Mouse (Mus musculus) erythroblast, embryonic 14.5 days (primary cell): ENCODE data around the gene Mknk2. TPM values are rescaled to one million over a fixed set of nuclear protein-coding genes. Genes with fewer than 3 reads are reported as not detected.

Source experiments
- H3K27me3 ChIP-seq: 2 replicates; pipeline ENCODE4 v1.6.1; 2012; ENCODE audit warnings: inconsistent platforms; ENCODE audit not compliant: control insufficient read depth
- H3K36me3 ChIP-seq: 2 replicates; pipeline ENCODE4 v1.6.1; 2012; ENCODE audit warnings: mild to moderate bottlenecking, inconsistent platforms; ENCODE audit not compliant: control insufficient read depth
- H3K4me1 ChIP-seq: 2 replicates; pipeline ENCODE4 v1.6.1; 2012; ENCODE audit warnings: inconsistent platforms; ENCODE audit not compliant: control insufficient read depth
- H3K4me3 ChIP-seq: replicated peaks from 2 replicates; pipeline ENCODE3; 2012; ENCODE audit warnings: moderate library complexity, mild to moderate bottlenecking, inconsistent platforms
- H3K9me3 ChIP-seq: 2 replicates; pipeline ENCODE4 v1.6.1; 2012; ENCODE audit warnings: low read length, inconsistent platforms, mixed read lengths; ENCODE audit not compliant: control insufficient read depth
- GATA1 ChIP-seq: IDR thresholded peaks from 2 replicates; pipeline ENCODE4 v1.6.1; 2012; ENCODE audit warnings: low read length, inconsistent platforms, mixed read lengths
- TAL1 ChIP-seq: IDR thresholded peaks from 3 replicates; pipeline ENCODE4 v1.6.1; 2012; ENCODE audit warnings: low read length, inconsistent platforms, mixed read lengths
- polyA plus RNA-seq: library from polyadenylated mRNA; stranded (reverse); fragments of >175 nt; gene quantifications from 2 replicates; pipeline ENCODE4 v1.2.3, GENCODE M21; 2012

Gene Mknk2
- polyA plus RNA-seq, 1 experiment, result 49.1 TPM

DNA sequence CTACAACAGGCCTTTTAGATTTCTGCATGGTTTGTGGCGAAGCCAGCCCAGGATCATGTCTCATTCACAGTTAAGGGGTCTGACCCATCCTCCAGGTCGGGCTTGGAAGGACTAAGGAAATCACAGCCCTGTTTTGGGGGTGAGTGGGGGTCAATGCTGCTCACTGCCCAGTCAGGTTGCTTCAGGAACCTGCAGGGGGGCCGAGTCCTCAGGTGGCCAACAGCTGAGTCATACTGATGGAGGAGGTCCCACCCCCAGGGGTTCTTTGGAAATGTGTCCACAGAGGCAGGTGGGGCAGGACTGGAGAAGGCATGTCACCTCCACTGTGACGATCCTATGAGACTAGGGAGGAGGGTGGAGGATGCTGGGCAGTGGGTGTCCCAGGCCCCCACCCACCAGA lies 12.5 kb downstream of the Mknk2 start:
- Histone ChIP-seq H3K27me3 (no peaks in the 10 kb centered on the region), H3K4me3 (peak overlapping the region; percentile 6), H3K9me3 (no peaks in the 10 kb centered on the region), H3K36me3 (peaks cover 55% of the 10 kb centered on the region), H3K4me1 (peaks cover 78% of the 10 kb centered on the region)
- TF ChIP-seq TAL1, result no peak

GRCm38 (mm10) chr10:80665016-80665380 lies 12.9 kb downstream of the Mknk2 start:
- peaks cover 50% of the 10 kb centered on the region for H3K36me3 ChIP-seq
- H3K27me3 ChIP-seq, result no peaks in the 10 kb centered on the region
- TF ChIP-seq GATA1 (no peak), TAL1 (no peak)
- peaks cover 73% of the 10 kb centered on the region for H3K4me1 ChIP-seq
- H3K9me3 ChIP-seq, result no peaks in the 10 kb centered on the region
- H3K4me3 ChIP-seq, result peak overlapping the region; percentile 27

DNA sequence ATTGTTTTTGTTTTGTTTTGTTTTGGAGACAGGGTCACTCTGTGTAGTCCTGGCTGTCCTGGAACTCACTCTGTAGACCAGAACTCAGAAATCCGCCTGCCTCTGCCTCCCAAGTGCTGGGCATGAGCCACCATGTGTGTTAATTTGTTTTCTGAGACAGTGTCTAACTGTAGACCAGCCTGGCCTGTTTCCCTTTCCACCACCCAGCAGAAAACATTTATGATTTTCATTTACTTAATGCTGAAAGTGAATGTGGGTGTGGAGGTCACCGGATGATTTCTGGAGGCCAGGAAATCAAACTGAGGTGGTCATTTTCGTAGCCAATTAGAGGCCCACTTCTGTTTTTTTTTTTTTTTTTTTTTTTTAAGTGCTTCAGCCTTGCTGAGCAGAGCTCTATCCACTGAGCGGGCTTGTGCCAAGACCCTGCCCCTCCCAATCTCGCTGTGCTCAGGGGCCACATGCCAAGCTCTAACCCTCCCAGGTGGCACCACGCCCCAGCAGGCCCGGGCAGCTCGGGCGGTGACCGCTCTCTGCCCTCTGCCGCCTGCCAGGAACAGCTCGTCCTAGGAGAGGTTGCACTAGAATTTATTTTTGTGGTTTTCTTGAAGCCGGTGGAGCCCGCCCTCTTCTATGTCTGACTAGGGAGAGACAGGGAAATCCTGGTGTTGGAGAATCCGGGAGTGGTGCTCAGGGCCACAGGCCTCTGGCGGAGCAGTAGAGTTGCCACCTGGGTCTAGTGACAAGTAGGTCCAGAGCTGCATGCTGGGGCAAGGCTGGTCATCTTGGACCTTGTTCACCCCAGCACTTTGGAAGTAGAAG lies 13.5 kb downstream of the Mknk2 start:
- Histone ChIP-seq H3K36me3 (peaks cover 44% of the 10 kb centered on the region), H3K9me3 (no peaks in the 10 kb centered on the region), H3K27me3 (no peaks in the 10 kb centered on the region), H3K4me1 (peaks cover 72% of the 10 kb centered on the region), H3K4me3 (peak overlapping the region; percentile 27)
- no peak for TF ChIP-seq GATA1
- no peak for TF ChIP-seq TAL1

- Histone ChIP-seq H3K27me3 (no peaks in the 10 kb centered on the region), H3K4me3 (no peak overlapping the region), H3K36me3 (peaks cover 37% of the 10 kb centered on the region), H3K9me3 (no peaks in the 10 kb centered on the region), H3K4me1 (peaks cover 72% of the 10 kb centered on the region)
- no peak for TF ChIP-seq TAL1
- no peak for TF ChIP-seq GATA1
Measured at GRCm38 (mm10) chr10:80663485-80664196, 14.3 kb downstream of the Mknk2 start.

DNA sequence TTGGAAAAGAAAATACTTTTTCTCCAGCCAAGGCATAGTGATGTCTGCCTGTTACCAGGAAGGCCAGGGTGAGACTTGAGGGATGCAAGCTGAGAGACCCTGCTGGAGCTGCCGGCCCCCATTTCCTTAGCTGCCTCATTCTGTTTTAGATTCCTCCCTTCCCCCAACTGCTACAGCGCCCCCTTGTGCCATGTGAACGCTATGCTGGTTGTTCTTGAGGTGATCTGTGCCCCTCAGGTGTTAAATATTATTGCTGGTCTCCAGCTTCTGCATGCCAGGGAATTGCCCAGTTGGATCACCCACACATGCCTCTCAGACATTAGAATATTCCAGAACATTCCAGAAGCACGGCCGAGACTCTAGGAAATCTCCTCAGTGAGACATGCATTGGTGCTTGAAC lies 16.8 kb downstream of the Mknk2 start:
- H3K9me3 ChIP-seq, result no peaks in the 10 kb centered on the region
- no peaks in the 10 kb centered on the region for H3K27me3 ChIP-seq
- TF ChIP-seq TAL1 (no peak), GATA1 (no peak)
- peaks cover 80% of the 10 kb centered on the region for H3K4me1 ChIP-seq
- H3K36me3 ChIP-seq, result peaks cover 12% of the 10 kb centered on the region
- no peak overlapping the region for H3K4me3 ChIP-seq

- TF ChIP-seq TAL1, result no peak
- TF ChIP-seq GATA1, result no peak
- no peaks in the 10 kb centered on the region; the same call in 1 of the 2 replicates for H3K36me3 ChIP-seq
- H3K27me3 ChIP-seq, result no peaks in the 10 kb centered on the region
- H3K4me3 ChIP-seq, result peak overlapping the region; percentile 43
- no peaks in the 10 kb centered on the region for H3K9me3 ChIP-seq
- peaks cover 80% of the 10 kb centered on the region for H3K4me1 ChIP-seq
Measured at GRCm38 (mm10) chr10:80659213-80659612, 18.7 kb downstream of the Mknk2 start.

- Histone ChIP-seq H3K9me3 (no peaks in the 10 kb centered on the region), H3K4me1 (peaks cover 78% of the 10 kb centered on the region), H3K36me3 (no peaks in the 10 kb centered on the region; the same call in 1 of the 2 replicates), H3K27me3 (no peaks in the 10 kb centered on the region), H3K4me3 (peak overlapping the region; percentile 43)
- no peak for TF ChIP-seq GATA1
- TF ChIP-seq TAL1, result no peak
Measured at GRCm38 (mm10) chr10:80658841-80659202, 19.1 kb downstream of the Mknk2 start.

DNA sequence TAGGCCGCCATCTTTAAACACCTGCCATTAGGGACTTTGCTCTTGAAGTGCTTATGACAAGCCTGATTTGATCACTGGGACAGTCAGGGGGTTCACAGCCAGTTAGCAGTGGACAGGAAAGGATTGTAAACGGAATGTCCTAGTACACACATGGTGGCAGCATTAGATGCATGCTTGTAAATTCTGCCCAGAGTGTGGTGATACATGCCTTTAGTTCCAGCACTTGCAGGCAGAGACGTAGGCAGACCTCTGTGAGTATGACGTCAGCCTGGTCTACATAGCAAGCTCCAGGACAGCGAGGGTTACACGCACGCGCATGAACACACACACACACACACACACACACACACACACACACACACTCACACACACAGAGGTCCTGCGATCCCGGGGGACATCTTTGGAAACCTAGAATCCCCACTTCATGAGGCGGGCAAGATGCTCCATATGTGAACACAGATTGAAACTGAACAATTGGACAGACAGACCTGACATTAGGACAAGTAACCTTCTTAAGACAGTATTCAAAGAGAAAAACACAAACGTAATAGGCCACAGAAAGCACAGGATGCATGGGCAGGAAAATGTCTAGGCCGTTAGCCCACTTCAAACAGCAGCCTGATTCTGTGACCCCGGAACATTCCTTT lies 19.6 kb downstream of the Mknk2 start:
- peaks cover 74% of the 10 kb centered on the region for H3K4me1 ChIP-seq
- no peaks in the 10 kb centered on the region for H3K9me3 ChIP-seq
- TF ChIP-seq TAL1 (no peak), GATA1 (no peak)
- no peaks in the 10 kb centered on the region; the same call in 1 of the 2 replicates for H3K36me3 ChIP-seq
- no peaks in the 10 kb centered on the region for H3K27me3 ChIP-seq
- H3K4me3 ChIP-seq, result no peak overlapping the region
